Mouse (Mus musculus) olfactory bulb, adult 2 months (tissue): Measurements from ENCODE around the gene Ryr1.

ENCODE experiments used
- CTCF ChIP-seq: fragments of 200-500 bp; IDR thresholded peaks from 2 replicates; pipeline ENCODE4 v1.5.1; 2012; ENCODE audit warnings: low read depth, mild to moderate bottlenecking, low read length, moderate library complexity; ENCODE audit not compliant: insufficient read depth
- POLR2A ChIP-seq: fragments of 200-500 bp; IDR thresholded peaks from 2 replicates; pipeline ENCODE4 v1.6.1; 2012; ENCODE audit warnings: mild to moderate bottlenecking, low read depth, low read length, moderate library complexity; ENCODE audit not compliant: insufficient read depth

DNA sequence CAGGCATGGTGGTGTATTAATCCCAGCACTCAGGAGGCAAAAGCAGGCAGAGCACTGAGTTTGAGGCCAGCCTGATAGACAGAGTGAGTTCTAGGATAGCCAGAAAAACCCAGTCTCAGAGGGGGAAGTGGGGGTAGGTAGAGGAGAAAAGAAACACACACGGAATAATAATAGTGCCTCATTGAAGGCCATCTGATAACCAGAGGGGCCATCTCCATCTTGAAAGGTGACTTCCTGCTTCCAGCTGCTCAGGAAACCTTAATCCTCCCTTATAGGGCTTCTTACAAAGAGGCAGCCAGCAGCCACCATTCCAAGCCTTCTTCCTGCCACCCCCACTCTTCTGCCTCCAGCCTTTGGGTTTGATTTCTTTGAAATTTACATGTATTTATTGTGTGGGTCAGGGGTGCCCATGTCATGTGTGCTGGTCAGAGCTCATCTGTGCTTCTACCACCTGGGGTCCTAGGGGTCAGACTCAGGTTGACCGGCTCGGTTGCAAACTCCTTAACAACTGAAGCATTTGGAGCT is 161.5 kb downstream of the Ryr1 start:
- TF ChIP-seq CTCF (no peak), POLR2A (no peak)
